ENCODE assay signal across 11 mouse cellular contexts in the genomic region with DNA sequence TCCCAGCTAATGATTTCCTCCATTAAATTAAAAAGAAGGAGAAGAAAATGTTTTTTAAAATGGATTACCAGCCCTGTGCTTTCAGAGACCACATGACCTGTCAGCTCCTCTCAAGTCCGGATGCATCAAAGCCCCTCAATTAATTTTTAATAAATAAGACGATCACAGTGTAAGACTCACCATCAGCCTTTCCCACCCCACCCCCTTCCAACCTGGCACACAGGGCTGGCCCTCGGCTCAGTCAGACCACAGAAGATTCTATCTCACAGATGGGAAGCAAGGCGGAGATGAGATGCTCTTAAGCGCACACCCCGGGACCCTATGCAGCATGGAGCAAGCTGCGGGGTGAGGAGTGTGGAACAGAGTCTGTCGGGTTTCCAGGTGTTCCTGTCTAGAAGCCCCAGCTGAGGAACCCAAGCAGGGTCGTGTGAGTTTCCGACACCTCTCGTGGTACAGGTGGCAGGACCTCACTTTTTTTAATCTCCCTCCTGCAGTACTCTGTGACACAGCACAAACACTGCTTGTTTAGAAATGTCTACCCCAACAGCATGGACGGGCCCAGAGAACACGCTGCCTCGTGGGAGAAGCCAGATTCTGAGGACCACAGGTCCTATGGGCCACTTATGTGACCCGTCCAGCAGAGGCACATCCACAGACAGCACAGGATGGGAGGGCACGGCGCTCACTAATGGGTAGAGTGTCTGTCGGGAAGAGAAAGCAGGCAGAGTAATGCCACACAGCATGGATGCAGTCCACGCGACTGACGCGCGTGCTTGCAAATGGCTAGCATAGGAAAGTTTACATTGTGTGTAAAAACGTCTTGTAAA. TPM values are rescaled to one million over a fixed set of nuclear protein-coding genes. Genes with fewer than 3 reads are reported as not detected.
DNase-seq lines count a peak whose midpoint lies in the region; ATAC-seq and TF ChIP-seq lines count a peak whose summit lies in the region.
"Had no signal": no experiment of that assay in that cellular context is flagged by ENCODE, and none has a peak within 500 bp of the region (broad histone marks: within the 10 kb centered on the region; RNA-seq: fewer than 3 reads in every experiment).

No protein-coding gene starts in this region.

- no peaks in the 10 kb centered on the region for H3K27me3 ChIP-seq in heart, embryonic 14.5 days (ENCODE audit: control insufficient read depth, insufficient read depth, low read length)
- H3K27me3 ChIP-seq in embryonic facial prominence, embryonic 13.5 days: no peaks in the 10 kb centered on the region
- H3K27me3 ChIP-seq in hindbrain, embryonic 14.5 days (ENCODE audit: control insufficient read depth, insufficient read depth, low read length): no peaks in the 10 kb centered on the region
- H3K27me3 ChIP-seq in small intestine, adult 2 months (ENCODE audit: control insufficient read depth, insufficient read depth, low read length): no peaks in the 10 kb centered on the region
- no peaks in the 10 kb centered on the region for H3K27me3 ChIP-seq in liver, postnatal 0 days (ENCODE audit: insufficient read depth, low read length)

- TF ChIP-seq EP300 in liver, postnatal 0 days (IDR thresholded peaks at IDR 0.05; ENCODE audit: low read depth): no peak

- no peak for DNase-seq in heart, adult 8-10 months (ENCODE audit: low spot score)
- DNase-seq in hindbrain, embryonic 14.5 days (ENCODE audit: low spot score): no peak
- DNase-seq in liver, postnatal 0 days: no peak
- DNase-seq in T-cell, adult 2 months (ENCODE audit: low spot score): no peak
- no peak for DNase-seq in kidney, adult 9 months
- DNase-seq: embryo, embryonic 11 days; liver; lung, postnatal 36 days had no signal

- H3K27ac ChIP-seq in heart, embryonic 14.5 days (replicated peaks in 1 of 2; ENCODE audit: control insufficient read depth in 1 of 2, insufficient read depth in 1 of 2, low read depth in 2 of 2, low read length in 2 of 2): peak overlapping the region in 1 of 2 experiments; percentile 87; a peak in 2 of 4 replicates
- no peak overlapping the region for H3K27ac ChIP-seq in embryonic facial prominence, embryonic 13.5 days
- H3K27ac ChIP-seq in hindbrain, embryonic 14.5 days: peak overlapping the region; percentile 68
- H3K27ac ChIP-seq in small intestine, adult 2 months (ENCODE audit: insufficient read depth, low read depth, low read length): peak overlapping the region; percentile 11
- no peak overlapping the region for H3K27ac ChIP-seq in liver, postnatal 0 days (ENCODE audit: low read depth)

- WGBS in heart, embryonic 14.5 days: 76% methylated on average over 24 of the region's 24 CpGs
- WGBS in embryonic facial prominence, embryonic 13.5 days: 78% methylated on average over 24 of the region's 24 CpGs
- WGBS in hindbrain, embryonic 14.5 days: 69% methylated on average over 24 of the region's 24 CpGs
- 84% methylated on average over 24 of the region's 24 CpGs for WGBS in small intestine, adult 2 months
- WGBS in liver, postnatal 0 days (ENCODE audit: insufficient replicate concordance): 77% methylated on average over 24 of the region's 24 CpGs

- H3K4me3 ChIP-seq in heart, embryonic 14.5 days (ENCODE audit: control insufficient read depth in 1 of 2, insufficient read depth in 1 of 2, low read depth in 1 of 2, low read length in 2 of 2): no peak overlapping the region
- no peak overlapping the region for H3K4me3 ChIP-seq in embryonic facial prominence, embryonic 13.5 days
- H3K4me3 ChIP-seq in hindbrain, embryonic 14.5 days (replicated peaks; ENCODE audit: low read length): no peak overlapping the region
- H3K4me3 ChIP-seq in small intestine, adult 2 months (ENCODE audit: low read depth, low read length): no peak overlapping the region
- H3K4me3 ChIP-seq in liver, postnatal 0 days (ENCODE audit: low read depth, low read length): no peak overlapping the region

- H3K9me3 ChIP-seq in heart, embryonic 14.5 days (ENCODE audit: control insufficient read depth, low read length): no peaks in the 10 kb centered on the region
- no peaks in the 10 kb centered on the region for H3K9me3 ChIP-seq in embryonic facial prominence, embryonic 13.5 days
- no peaks in the 10 kb centered on the region for H3K9me3 ChIP-seq in hindbrain, embryonic 14.5 days (ENCODE audit: control insufficient read depth, low read length)
- no peaks in the 10 kb centered on the region for H3K9me3 ChIP-seq in liver, postnatal 0 days (ENCODE audit: low read length)

- H3K36me3 ChIP-seq in heart, embryonic 14.5 days (ENCODE audit: control insufficient read depth, insufficient read depth, low read length): no peaks in the 10 kb centered on the region
- no peaks in the 10 kb centered on the region for H3K36me3 ChIP-seq in embryonic facial prominence, embryonic 13.5 days
- H3K36me3 ChIP-seq in hindbrain, embryonic 14.5 days (replicated peaks; ENCODE audit: control insufficient read depth, insufficient read depth): no peaks in the 10 kb centered on the region
- H3K36me3 ChIP-seq in small intestine, adult 2 months (ENCODE audit: control insufficient read depth, insufficient read depth, low read length): no peaks in the 10 kb centered on the region
- no peaks in the 10 kb centered on the region for H3K36me3 ChIP-seq in liver, postnatal 0 days (replicated peaks; ENCODE audit: insufficient read depth, low read length)

- TF ChIP-seq POLR2A in small intestine, adult 2 months (IDR thresholded peaks at IDR 0.05; ENCODE audit: low read depth, low read length): no peak

- peaks cover 53 to 85% of the 10 kb centered on the region in 2 experiments for H3K4me1 ChIP-seq in heart, embryonic 14.5 days (ENCODE audit: control insufficient read depth in 2 of 2, insufficient read depth in 2 of 2, low read length in 2 of 2)
- H3K4me1 ChIP-seq in embryonic facial prominence, embryonic 13.5 days: peaks cover 19% of the 10 kb centered on the region
- H3K4me1 ChIP-seq in hindbrain, embryonic 14.5 days (replicated peaks; ENCODE audit: control insufficient read depth, insufficient read depth, low read length): peaks cover 20% of the 10 kb centered on the region
- H3K4me1 ChIP-seq in small intestine, adult 2 months (ENCODE audit: control insufficient read depth, insufficient read depth, insufficient read length, low read length): no peaks in the 10 kb centered on the region; the same call in 1 of the 2 replicates
- H3K4me1 ChIP-seq in liver, postnatal 0 days (ENCODE audit: insufficient read depth): peaks cover 18% of the 10 kb centered on the region; the same call in 1 of the 2 replicates

- H3K4me2 ChIP-seq in heart, embryonic 14.5 days (ENCODE audit: low read length): no peak overlapping the region
- H3K4me2 ChIP-seq in embryonic facial prominence, embryonic 13.5 days: no peak overlapping the region
- peak overlapping the region; percentile 26; the same call in 1 of the 2 replicates for H3K4me2 ChIP-seq in hindbrain, embryonic 14.5 days (replicated peaks)
- no peak overlapping the region for H3K4me2 ChIP-seq in liver, postnatal 0 days (ENCODE audit: low read depth, low read length)

- peak overlapping the region; percentile 60; the same call in 1 of the 2 replicates for H3K9ac ChIP-seq in heart, embryonic 14.5 days (ENCODE audit: low read length)
- no peak overlapping the region for H3K9ac ChIP-seq in embryonic facial prominence, embryonic 13.5 days
- H3K9ac ChIP-seq in hindbrain, embryonic 14.5 days: peak overlapping the region; percentile 53
- no peak overlapping the region for H3K9ac ChIP-seq in liver, postnatal 0 days (replicated peaks)

- no peak for ATAC-seq in heart, embryonic 14.5 days (ENCODE audit: insufficient number of reproducible peaks, insufficient read depth, low FRiP score, low read depth)
- 0 out of 2 replicates have a peak, but pooled peaks have one; percentile 50 for ATAC-seq in embryonic facial prominence, embryonic 13.5 days (ENCODE audit: insufficient number of reproducible peaks, insufficient read depth, low FRiP score, low TSS enrichment, low read depth)
- ATAC-seq in hindbrain, embryonic 14.5 days (ENCODE audit: low FRiP score): peak; percentile 44; the same call in 1 of the 2 replicates
- no peak for ATAC-seq in liver, postnatal 0 days

- TF ChIP-seq CTCF in small intestine, adult 2 months (IDR thresholded peaks at IDR 0.05; ENCODE audit: extremely low read depth, insufficient read length, insufficient replicate concordance, low read depth, low read length): no peak
- TF ChIP-seq CTCF in liver, postnatal 0 days (IDR thresholded peaks at IDR 0.05; ENCODE audit: low read depth): no peak

RNA-seq across cellular contexts. Expression of gene Pitpnm2, which starts 56.1 kb away (rescaled TPM):
- 10.2 and 12.0 TPM in 2 replicates for polyA plus RNA-seq in heart, embryonic 14.5 days (2014; fragmentation: Nextera tagmentation; extraction: Ambion mirVana)
- total RNA-seq in heart, adult 8-10 months (2022): 10 to 100 TPM; 39.8 to 52.2 (median 44.5) TPM
- 4.6 and 4.8 TPM in 2 replicates for polyA plus RNA-seq in embryonic facial prominence, embryonic 13.5 days (2015; fragmentation: Nextera tagmentation; extraction: Ambion mirVana)
- polyA plus RNA-seq in hindbrain, embryonic 14.5 days (2014; fragmentation: Nextera tagmentation; extraction: Ambion mirVana): 13.5 and 15.1 TPM in 2 replicates
- polyA plus RNA-seq in small intestine, adult 2 months (2012; rRNA removed): 19.5 and 19.6 TPM in 2 replicates
- 2.1 and 2.4 TPM in 2 replicates for polyA plus RNA-seq in liver, postnatal 0 days (2015; fragmentation: Nextera tagmentation; extraction: Ambion mirVana)

Comparison
In these comparisons a context has a peak if more than half of its experiments do, and no peak if none do; other contexts are left out.
1. ATAC-seq: peak in embryonic facial prominence, embryonic 13.5 days (single experiment) and hindbrain, embryonic 14.5 days (single experiment); none in heart, embryonic 14.5 days (single experiment) and liver, postnatal 0 days (single experiment).
2. H3K27ac ChIP-seq: peak in hindbrain, embryonic 14.5 days (single experiment) and small intestine, adult 2 months (single experiment); none in embryonic facial prominence, embryonic 13.5 days (single experiment) and liver, postnatal 0 days (single experiment).
3. H3K9ac ChIP-seq: peak in heart, embryonic 14.5 days (single experiment) and hindbrain, embryonic 14.5 days (single experiment); none in embryonic facial prominence, embryonic 13.5 days (single experiment) and liver, postnatal 0 days (single experiment).